Mouse (Mus musculus) heart, postnatal 36 days (tissue): ENCODE data around the gene Pdcl2. TPM values are rescaled to one million over a fixed set of nuclear protein-coding genes. Genes with fewer than 3 reads are reported as not detected.
A peak's percentile ranks its signal among the peaks of the same experiment; 100 is the strongest.

ENCODE experiments used
- DNase-seq, 2 experiments: peaks; one replicate each; pipeline ENCODE4 v3.0.0; 2021 to 2022
- intact Hi-C: fragments of 180-260 bp; cut with DNase I; formaldehyde crosslinking; loops from one replicate; pipeline ENCODE4 v1.15.1; 2025
- total RNA-seq, 2 experiments: library from RNA; stranded (reverse); gene quantifications; 2 replicates each; pipeline ENCODE4 v1.2.3; 2021

Gene Pdcl2
- not detected for total RNA-seq

- intact Hi-C loops = no loop called here
- no peak for DNase-seq
These were observed at the start of gene Pdcl2 for GRCm38 (mm10) chr5:76330953-76331352. Pdcl2 (minus strand) TSS chr5:76331156.

DNA sequence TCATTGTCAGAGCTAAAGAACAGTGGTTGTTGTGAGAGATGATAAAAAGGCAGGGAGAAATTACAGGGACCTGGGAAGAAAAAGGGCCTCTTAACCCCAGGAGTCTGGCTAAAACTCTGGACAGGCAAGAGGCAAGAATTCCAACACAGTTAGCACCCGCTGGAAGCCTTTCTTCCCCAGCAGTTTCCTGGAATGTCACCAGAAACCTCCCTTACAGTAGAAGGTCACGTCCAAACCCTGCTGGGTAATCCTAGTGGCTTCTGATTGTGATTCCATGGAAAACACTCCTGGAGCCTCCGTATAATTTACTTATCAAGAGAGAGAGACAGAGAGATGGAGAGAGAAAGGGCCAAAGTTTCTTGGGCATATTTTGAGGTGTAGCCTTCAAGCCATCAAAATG, 48.3 kb upstream of the Pdcl2 start:
- no peak for DNase-seq
- intact Hi-C loops = no loop called here

DNA sequence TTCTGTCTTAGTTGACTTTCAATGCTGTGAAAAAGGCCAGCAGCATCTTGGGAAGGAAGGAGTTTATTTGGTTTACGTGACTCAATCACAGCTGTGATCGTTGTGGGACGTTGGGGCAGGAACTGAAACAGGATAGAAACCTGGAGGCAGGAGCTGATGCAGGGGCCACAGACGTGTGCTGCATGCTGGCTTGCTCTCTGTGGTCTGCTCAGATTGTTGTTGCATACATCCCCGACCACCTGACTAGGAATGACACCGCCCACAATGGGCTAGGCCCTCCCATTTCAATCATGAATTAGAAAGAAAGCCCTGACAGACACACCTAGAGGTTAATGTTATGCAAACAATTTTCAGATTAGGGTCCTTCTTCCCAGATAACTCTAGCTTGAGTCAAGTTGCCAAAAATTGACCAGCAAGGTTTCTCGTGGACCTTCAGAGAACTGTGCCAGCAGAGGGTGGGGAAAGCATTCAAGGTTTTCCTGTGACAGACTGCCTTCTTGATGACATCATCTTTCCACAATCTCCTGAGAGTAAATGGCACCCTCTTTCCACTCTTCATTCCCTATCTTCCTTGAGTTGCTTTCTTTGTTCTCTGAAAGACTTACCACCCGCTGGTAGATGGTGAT, 38.4 kb upstream of the Pdcl2 start:
- DNase-seq = no peak
- intact Hi-C loops = no loop called here

GRCm38 (mm10) chr5:76365406-76365805, 34.5 kb upstream of the Pdcl2 start:
- intact Hi-C loops = no loop called here
- DNase-seq = no peak

GRCm38 (mm10) chr5:76363453-76364104, 32.6 kb upstream of the Pdcl2 start, which contains the start of gene Nmu:
Nmu (minus strand) TSS chr5:76363788.
- no peak for DNase-seq
- intact Hi-C loops = no loop called here

DNA sequence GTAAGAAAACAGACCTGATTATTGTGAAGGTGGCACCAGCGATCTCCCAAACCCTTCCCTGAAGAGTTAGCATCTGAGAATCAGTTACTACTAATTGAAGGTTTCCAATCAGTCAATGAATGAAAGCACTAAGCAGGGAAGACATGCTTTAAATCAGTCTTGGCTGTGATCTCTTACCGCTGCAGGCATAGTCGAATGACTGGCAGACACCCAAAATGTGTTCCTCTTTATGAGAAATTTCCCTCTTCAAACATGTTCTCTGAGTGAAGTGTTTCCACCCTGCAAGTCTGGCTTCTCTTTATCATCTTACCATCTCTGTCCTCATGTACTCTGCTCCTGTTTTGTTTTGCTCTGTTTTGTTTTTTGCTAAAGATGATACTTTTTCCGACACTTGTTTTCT, 29.8 kb upstream of the Pdcl2 start:
- DNase-seq = no peak
- intact Hi-C loops = no loop called here

DNA sequence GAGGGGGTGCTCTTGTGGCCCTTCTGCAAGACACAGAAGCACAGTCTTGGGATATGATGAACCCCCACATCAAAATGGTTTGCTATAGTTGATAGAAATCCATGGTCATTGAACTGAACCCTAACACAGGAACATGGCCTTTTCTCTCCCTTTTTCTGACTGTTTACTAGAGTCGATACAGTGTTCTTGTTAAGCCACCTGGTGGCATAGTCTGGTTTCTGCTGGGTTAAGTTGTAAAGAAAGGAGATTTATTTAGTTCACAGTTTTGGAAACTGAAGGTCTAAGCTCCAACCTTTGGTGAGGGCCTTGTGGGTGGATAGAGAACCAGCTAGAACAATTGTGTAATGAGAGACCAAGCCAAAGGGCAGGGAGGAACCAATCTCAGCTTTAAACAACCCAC, 29.1 kb upstream of the Pdcl2 start:
- no peak for DNase-seq
- intact Hi-C loops = no loop called here

- intact Hi-C loops = no loop called here
- no peak for DNase-seq
These were observed 21.1 kb upstream of the Pdcl2 start for GRCm38 (mm10) chr5:76351953-76352611.

DNA sequence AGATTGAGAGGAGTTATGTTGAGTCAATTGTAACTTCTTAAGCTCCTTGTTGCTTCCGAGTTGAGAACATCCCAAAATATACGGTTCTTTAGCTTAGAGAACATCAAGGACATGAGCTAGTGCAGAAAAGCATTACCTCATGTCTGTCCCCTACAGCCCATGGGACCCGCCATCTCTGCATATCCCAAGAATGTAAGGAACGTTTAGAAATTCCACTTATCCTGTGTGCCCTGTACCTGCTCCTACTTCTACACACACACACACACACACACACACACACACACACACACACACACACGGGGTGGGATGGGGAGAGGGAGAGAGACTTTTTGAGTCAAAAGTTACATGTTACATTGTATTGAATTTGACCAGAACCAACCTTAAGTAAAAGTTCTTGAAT, 20.6 kb upstream of the Pdcl2 start:
- DNase-seq = no peak
- intact Hi-C loops = no loop called here

- intact Hi-C loops = no loop called here
- no peak for DNase-seq
These were observed 15.2 kb upstream of the Pdcl2 start for GRCm38 (mm10) chr5:76346137-76346536.

DNA sequence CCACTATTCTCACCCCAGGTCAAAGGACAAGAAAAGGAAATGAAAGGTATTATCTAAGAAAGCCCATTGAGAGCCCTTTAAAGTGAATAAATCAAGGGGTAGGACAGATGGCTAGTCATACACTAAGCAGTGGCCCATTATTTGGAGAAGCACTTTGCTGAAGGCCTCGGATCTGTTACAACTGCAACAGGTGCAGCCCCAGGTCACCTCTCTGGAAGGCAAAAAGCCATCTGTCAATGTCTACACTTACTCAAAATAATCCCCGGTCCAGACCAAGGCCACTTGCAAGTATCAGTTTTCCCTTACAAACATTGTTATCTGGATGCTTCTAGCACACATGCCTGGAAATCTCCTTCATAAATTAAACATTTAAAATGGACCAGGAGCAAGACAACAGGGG, 10.0 kb upstream of the Pdcl2 start:
- intact Hi-C loops = no loop called here
- DNase-seq = no peak

DNA sequence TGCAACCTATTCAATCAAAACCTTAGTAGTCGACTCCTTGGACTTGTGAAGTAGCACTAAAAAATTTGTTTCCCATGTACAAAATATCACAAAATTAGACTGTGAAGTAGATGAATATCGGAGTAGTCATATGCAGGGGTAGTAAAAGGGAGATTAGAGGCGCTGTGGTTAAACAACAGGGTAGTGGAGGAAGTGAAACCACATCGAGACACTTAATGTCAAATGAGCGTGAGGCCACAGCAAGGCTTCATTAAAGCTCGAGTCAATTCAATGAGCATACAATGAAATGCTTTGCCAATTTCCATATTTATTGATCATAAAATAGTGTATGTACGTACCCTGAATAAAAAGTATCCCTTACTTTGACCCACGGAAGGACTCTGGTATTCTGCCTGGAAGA, 6.1 kb upstream of the Pdcl2 start:
- intact Hi-C loops = no loop called here
- DNase-seq = no peak

- intact Hi-C loops = no loop called here
- no peak for DNase-seq
These were observed 2.9 kb upstream of the Pdcl2 start for GRCm38 (mm10) chr5:76333833-76334232.

- intact Hi-C loops = no loop called here
- no peak for DNase-seq
These were observed 3.7 kb downstream of the Pdcl2 start for GRCm38 (mm10) chr5:76327296-76327695.

- intact Hi-C loops = no loop called here
These were observed 5.8 kb downstream of the Pdcl2 start for GRCm38 (mm10) chr5:76325113-76325512.

GRCm38 (mm10) chr5:76321249-76322196, 9.4 kb downstream of the Pdcl2 start:
- no peak for DNase-seq
- intact Hi-C loops = no loop called here

More at GRCm38 (mm10) chr5:76325113-76325512, 5.8 kb downstream of the Pdcl2 start:
- DNase-seq = no peak

- intact Hi-C loops = no loop called here
These were observed 22.8 kb downstream of the Pdcl2 start for GRCm38 (mm10) chr5:76308206-76308605.

DNA sequence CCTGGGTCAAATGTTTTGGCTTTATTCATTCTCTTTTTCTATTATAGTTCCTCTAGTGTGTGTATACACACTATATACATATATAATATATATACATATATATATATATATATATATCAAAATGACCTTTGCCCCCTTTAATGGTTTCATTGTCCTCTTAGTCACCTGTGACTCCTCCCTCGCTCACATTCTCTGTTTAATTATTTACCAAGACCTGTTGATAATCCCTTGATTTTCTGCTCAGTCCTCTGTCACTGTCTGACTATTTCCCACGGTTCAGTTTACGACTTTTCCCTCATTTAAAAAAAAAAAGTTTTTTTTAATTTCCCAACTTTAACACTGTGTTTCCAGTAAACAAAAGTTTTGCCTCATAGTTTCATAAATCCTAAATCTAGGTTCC, 24.7 kb downstream of the Pdcl2 start:
- no peak for DNase-seq
- intact Hi-C loops = no loop called here

More at GRCm38 (mm10) chr5:76308206-76308605, 22.8 kb downstream of the Pdcl2 start:
- DNase-seq = no peak

DNA sequence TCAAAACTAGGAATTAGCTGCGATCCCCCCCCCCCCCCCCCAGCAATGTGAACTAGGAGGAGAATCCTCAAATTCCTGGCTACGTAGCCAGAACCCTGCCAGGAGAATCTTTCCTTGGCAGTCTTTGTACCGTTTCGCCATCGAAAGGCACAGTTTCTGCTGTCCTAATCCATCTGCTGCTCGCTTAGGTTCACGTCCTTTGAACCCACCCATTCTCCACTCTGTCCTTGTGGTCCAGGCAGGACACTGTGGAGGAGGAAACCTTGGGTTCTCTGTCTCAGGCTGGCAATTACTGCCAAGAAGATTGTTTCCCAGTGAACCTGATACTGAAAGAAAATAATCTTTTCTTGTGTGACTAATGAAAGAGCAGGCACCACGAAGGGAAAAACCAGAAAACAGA, 25.3 kb downstream of the Pdcl2 start:
- intact Hi-C loops = loop anchor here (2.0 kb wide), 1 partner anchor 223 kb away; the partner anchor contains the start of gene Exoc1
- DNase-seq = no peak

- intact Hi-C loops = loop anchor here (2.0 to 5.0 kb wide), 4 partner anchors 102 to 432 kb away; partner anchors contain the start of genes Exoc1 and Srd5a3
- DNase-seq = peak; percentile 86 to 96
These were observed 26.3 kb downstream of the Pdcl2 start, which contains the start of gene Clock for GRCm38 (mm10) chr5:76304452-76305341. Clock (minus strand) TSS chr5:76304792.
